Mouse (Mus musculus): ENCODE measurements around the gene Gm13723.

Gene Gm13723

DNA sequence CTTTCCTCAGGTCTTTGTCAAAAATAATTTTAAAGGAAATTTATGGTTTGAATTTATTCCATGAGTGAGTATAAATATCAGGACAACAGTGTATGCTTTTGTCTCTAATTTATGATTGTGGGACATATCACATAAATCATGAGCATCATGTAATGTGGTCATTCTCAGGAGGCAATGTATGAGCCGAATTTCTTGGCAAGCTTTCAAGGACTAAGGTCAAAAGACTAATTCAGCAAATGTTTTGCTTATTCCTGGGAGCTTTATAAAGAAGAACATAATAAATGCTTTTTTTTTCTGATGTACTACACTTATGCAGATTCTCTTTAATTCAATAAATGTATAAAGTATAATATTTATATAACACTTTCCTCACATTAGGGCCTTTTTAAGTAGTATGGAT is at the start of gene Gm13723:
TSS of gene Gm13723 (minus strand) at position 101 of the 400 bp plus-strand sequence.
- DNase-seq (ENCODE audit: inconsistent age in 2 of 2, low spot score in 1 of 2) = no peak

DNA sequence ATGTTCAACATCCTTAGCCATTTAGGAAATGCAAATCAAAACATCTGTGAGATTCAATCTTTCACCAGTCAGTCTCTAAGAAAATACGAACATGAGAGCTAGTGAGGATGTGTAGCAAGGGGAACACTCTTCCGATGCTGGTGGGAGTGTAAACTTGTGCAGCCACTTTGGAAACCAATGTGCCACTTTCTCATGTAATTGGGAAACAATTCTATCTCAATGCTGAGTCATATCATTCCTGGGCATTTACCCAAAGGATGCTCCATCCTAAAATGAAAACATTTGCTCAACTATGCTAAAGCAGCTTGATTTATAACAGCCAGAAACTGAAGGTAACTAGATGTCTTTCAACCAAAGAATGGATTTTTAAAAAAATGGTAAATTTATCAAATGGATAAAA is 31.0 kb upstream of the Gm13723 start:
- no peak for DNase-seq (ENCODE audit: inconsistent age in 2 of 2, low spot score in 1 of 2)

DNA sequence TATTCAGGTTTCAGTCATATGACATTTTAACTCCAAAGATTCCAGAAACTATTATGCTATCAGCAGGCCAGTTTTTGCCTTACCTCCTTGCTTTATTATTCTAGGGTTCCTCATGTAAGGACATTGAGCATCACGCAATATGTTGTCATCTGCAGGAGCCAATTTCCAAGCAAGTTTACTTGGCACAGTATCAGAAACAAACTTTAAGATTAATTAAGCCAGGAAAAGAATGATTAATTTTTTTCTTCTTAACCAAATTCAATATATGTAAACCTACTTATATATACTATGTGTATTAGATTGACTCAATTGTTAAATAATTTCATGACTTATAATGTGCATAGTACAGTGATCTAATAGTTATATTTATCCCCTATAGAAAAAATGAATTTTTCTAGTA is 17.5 kb upstream of the Gm13723 start, which contains the start of gene Olfr1097:
TSS of gene Olfr1097 (minus strand) at position 101 of the 400 bp plus-strand sequence.
- no peak for DNase-seq (ENCODE audit: inconsistent age in 2 of 2, low spot score in 1 of 2)

DNA sequence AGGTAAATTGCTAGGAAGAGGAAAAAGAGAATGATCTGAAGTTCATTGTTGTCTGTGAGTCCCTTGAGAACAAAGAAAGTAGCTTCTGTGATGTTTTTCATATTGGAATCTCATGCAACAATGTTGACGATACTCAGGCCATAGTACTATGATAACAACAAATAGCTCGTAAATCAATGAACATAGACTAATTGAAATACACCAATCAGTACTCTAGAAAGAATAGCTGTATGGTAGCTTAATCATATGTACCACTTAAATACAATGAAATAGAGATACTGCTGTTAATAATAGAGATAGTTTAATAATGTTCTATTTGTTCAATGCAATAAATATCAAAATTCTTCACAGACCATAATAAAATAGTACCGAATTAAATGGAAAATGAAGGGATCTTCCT is 23.0 kb downstream of the Gm13723 start, which contains the start of gene Olfr1095:
TSS of gene Olfr1095 (minus strand) at position 101 of the 400 bp plus-strand sequence.
- DNase-seq (ENCODE audit: inconsistent age in 2 of 2, low spot score in 1 of 2) = no peak

DNA sequence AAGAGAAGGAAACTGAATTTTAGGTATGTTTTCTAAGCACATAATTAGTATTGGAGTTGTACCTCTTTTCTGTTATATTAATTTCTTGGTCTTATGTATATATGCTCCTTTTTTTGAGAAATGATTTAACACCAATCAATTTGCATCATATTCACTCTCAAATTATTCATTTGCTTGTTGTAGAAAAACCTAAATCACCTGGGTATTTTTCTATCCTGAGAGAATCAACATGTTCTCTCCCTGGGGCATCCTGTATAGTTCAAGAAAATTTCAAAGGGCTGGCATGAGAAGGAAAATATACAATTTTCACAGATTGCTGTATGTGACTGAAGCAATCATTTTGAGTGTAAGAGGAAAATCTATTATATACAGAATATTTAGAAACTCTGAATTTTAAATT is 50.2 kb downstream of the Gm13723 start, which contains the start of gene Olfr1094:
TSS of gene Olfr1094 (plus strand) at position 301 of the 400 bp plus-strand sequence.
- no peak for DNase-seq (ENCODE audit: inconsistent age in 2 of 2, low spot score in 1 of 2)

Measured in adrenal gland, adult (tissue).